Mouse (Mus musculus) liver, embryonic 14.5 days (tissue): ENCODE measurements around the gene Cc2d2a.

Experiments
- CTCF ChIP-seq: IDR thresholded peaks from 2 replicates; pipeline ENCODE4 v1.5.1; 2016; ENCODE audit warnings: antibody characterized with exemption, low read depth, control low read depth
- EP300 ChIP-seq: IDR thresholded peaks from 2 replicates; pipeline ENCODE4 v1.6.1; 2016; ENCODE audit warnings: antibody characterized with exemption, low read depth

DNA sequence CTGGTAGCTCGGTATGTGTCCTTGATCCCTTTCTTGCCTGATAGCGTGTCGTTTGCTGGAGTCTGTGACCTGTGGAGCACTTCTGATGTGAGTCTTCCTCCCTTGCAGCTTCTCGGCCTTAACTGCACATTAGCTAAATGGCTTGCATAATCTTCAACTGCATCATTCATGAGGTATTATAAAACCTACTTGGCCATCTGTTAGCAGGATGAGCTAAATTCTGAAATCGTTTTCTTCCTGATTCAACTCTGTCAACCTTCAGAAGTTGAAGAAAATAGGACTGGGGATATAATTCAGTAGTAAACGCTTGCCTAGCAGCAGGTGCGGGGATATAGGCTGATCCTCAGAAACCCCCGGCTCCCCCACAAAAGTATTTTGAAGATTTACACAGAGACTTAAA lies 70.2 kb downstream of the Cc2d2a start:
- TF ChIP-seq CTCF: no peak
- TF ChIP-seq EP300: no peak
